Mouse (Mus musculus): ENCODE data around the gene Cacna2d1.

GRCm38 (mm10) chr5:16135986-16136385 lies 201.5 kb downstream of the Cacna2d1 start:
- TF ChIP-seq EP300 (IDR thresholded peaks at IDR 0.05; ENCODE audit: low read depth) = no peak
- no peak for TF ChIP-seq CTCF (IDR thresholded peaks at IDR 0.05; ENCODE audit: low read depth)

Measured in liver, embryonic 14.5 days (tissue).